Mouse (Mus musculus) brain, adult 2 months (tissue): ENCODE results near the gene Pold1.

Source experiments
- DNase-seq: peaks from one replicate; pipeline ENCODE4 v3.0.0; 2011; ENCODE audit warnings: low read depth, low spot score

Pold1 gene

GRCm38 (mm10) chr7:44547041-44547440, 1.6 kb downstream of the Pold1 start:
- DNase-seq, result no peak

- no peak for DNase-seq
These were observed 2.4 kb downstream of the Pold1 start for GRCm38 (mm10) chr7:44546274-44546673.

- no peak for DNase-seq
These were observed 5.6 kb downstream of the Pold1 start for GRCm38 (mm10) chr7:44543071-44543470.

- no peak for DNase-seq
These were observed 6.1 kb downstream of the Pold1 start for GRCm38 (mm10) chr7:44542555-44542954.

- no peak for DNase-seq
These were observed 9.7 kb downstream of the Pold1 start for GRCm38 (mm10) chr7:44538756-44539624.

- DNase-seq, result peak; percentile 37
These were observed 11.2 kb downstream of the Pold1 start for GRCm38 (mm10) chr7:44537496-44537895.

- no peak for DNase-seq
These were observed 11.6 kb downstream of the Pold1 start for GRCm38 (mm10) chr7:44537009-44537408.

GRCm38 (mm10) chr7:44536590-44536968, 12.1 kb downstream of the Pold1 start:
- peak; percentile 95 for DNase-seq

GRCm38 (mm10) chr7:44535657-44536589, 12.7 kb downstream of the Pold1 start:
- DNase-seq, result no peak

- no peak for DNase-seq
These were observed 13.8 kb downstream of the Pold1 start for GRCm38 (mm10) chr7:44534656-44535441.

GRCm38 (mm10) chr7:44534242-44534641, 14.4 kb downstream of the Pold1 start:
- no peak for DNase-seq

- no peak for DNase-seq
These were observed 15.0 kb downstream of the Pold1 start for GRCm38 (mm10) chr7:44533746-44534045.

- DNase-seq, result no peak
These were observed 15.5 kb downstream of the Pold1 start for GRCm38 (mm10) chr7:44532918-44533745.

GRCm38 (mm10) chr7:44531946-44532732, 16.5 kb downstream of the Pold1 start, which contains the start of gene Spib:
TSS of gene Spib (minus strand) at chr7:44532071.
- DNase-seq, result no peak

GRCm38 (mm10) chr7:44531207-44531606, 17.4 kb downstream of the Pold1 start:
- DNase-seq, result no peak

- no peak for DNase-seq
These were observed 18.1 kb downstream of the Pold1 start for GRCm38 (mm10) chr7:44530507-44530906.

- no peak for DNase-seq
These were observed 19.1 kb downstream of the Pold1 start for GRCm38 (mm10) chr7:44529518-44529917.

- DNase-seq, result peak; percentile 95
These were observed 20.9 kb downstream of the Pold1 start for GRCm38 (mm10) chr7:44527483-44528398.
